Mouse (Mus musculus) ES-CJ7 (cell line): ENCODE results near the gene Elmod3.
A peak's percentile ranks its signal among the peaks of the same experiment; 100 is the strongest.
"Not testable (repeated sequence)": the region's sequence is repeated elsewhere in the genome, so short reads cannot be mapped to it uniquely, and the experiment has no call there.

Source experiments
- DNase-seq: peaks from one replicate; pipeline ENCODE4 v3.0.0; 2011; ENCODE audit warnings: low read depth, low spot score

Gene Elmod3

GRCm38 (mm10) chr6:72534035-72534809, 64.0 kb downstream of the Elmod3 start:
- peak; percentile 86 for DNase-seq

DNA sequence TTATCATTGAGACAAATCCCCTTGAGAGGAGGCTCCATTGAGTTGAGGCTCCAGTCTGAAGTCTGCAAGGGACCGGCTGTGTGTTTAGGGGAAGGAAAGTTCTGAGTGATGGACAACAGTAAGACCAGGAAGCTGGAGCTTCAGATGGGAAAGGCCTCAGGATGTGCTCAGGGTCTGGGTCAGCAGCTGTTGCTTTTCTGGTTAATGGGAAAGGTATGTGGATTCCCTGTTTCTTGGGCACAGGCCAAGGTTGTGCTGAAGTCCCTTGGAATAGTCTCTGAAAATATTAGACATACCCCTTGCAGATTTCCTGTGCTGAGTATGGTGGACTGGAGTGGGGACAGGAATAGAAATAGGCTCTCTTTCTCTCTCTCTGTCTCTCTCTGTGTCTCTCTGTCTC, 64.7 kb downstream of the Elmod3 start:
- DNase-seq = not testable (repeated sequence)

GRCm38 (mm10) chr6:72532580-72532979, 65.6 kb downstream of the Elmod3 start:
- no peak for DNase-seq

DNA sequence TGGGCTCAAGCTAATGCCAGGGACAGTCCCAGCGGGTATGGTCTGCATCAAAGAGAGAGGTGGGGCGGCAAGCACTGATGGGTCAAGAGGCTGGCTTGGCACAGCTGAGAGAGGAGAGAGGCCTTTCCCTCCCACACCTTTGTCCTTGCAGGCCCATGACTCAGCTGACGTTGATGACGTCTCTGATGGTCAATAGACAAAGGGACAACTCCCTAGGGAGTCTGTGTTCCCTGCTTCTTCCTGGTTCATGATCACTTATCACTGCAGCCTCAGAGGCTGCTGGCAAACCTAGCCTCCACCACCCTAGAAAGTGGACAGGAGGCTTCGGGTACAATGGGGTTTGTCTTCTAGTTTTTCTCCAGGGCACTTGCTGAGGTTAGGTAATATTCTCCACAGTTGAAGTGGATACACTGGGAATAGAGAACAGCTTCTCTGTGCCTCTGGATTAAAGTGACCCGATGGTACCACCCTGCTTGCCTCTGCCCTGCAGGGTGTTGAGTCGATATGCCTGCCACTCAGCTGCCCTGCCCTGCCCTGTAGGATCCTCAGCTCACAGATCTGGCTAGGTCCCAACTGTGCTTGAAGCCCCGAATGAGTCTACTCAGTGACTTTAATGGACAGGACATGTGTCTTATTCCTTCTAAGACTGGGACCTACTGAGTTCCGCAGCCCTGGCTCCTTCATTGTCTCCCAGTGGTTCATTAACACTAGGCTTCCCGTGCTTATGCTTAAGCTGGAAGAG, 69.6 kb downstream of the Elmod3 start:
- no peak for DNase-seq

DNA sequence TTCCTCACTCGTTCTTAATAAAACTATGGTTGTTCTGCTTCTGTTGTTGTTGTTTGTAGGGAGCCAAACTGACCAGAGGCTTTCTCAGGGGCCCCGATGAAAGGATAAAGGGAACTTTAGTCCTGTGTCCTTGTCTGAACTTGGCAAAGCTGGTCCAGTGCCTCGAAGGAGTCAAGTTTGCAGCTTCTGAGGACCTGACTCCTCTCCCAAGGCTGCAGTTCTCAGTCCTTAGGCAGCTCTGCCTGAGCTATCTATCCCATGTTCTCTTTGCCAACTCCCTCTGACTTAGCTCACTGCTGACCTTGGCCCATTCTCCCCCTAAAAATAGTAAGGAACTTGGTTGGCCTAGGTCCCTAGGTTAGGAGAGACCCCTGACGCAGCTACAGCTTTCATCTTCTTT, 71.1 kb downstream of the Elmod3 start:
- no peak for DNase-seq

- DNase-seq = no peak
These were observed 74.1 kb downstream of the Elmod3 start for GRCm38 (mm10) chr6:72524160-72524559.

DNA sequence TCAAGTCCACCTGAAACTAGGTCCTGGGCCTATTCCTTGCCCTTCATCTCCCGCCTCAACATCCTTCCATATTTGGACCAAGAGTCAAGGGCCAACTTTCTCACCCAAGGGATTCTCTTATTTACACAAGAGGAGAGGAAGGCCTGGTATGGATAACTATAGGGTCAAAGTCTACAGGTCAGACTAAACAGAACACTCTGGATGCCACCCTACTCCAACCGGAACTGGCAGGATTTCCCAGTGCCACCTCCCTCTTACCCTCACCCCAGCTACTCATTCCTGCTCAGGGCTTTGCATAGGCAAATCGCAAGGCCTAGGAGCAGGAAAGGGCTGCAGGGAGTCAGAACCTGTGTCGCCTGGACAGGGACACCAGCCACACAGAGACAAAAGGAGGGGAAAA, 75.0 kb downstream of the Elmod3 start:
- DNase-seq = no peak

- DNase-seq = no peak
These were observed 75.9 kb downstream of the Elmod3 start for GRCm38 (mm10) chr6:72522288-72522687.

DNA sequence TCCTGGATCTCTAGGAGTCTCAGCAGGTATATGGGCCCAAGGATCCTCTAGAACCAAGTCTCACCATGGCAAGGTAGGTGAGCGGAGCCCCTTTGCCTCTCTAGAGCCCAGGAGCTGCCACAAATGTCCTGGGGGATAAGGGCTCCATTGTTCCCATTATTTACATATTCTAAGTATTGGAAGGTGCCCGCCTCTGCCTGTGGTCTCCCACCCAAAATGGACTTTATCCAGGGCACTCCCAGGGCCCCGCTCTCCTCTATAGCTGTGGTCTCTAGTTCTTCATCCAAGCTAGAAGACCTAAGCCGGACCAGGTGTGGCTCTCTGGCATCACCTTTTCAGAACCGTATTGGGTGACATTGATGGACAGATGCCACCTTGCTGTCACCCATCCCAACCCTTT, 76.6 kb downstream of the Elmod3 start, which contains the start of gene Sh2d6:
Sh2d6 (minus strand) TSS at position 101 of the 400 bp plus-strand sequence.
- no peak for DNase-seq

DNA sequence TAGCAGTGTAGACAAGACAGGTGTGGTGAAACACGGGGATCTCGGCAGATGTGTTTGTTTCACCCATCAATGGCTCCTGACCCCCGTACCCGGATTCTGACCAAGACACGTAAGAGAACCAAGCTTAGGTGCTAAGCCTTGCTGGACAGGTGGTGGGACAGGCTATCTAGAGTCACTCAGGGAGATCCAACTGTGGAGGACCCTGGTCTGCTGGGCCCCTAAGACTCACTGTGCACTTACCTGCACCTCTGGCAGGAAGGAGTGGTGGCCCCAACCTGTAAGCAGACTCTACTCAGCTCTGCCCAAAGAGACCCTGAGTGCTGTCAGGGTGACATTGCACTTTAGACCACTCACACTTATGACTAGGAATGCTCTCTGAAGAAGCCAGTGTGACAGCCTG, 77.3 kb downstream of the Elmod3 start:
- no peak for DNase-seq

DNA sequence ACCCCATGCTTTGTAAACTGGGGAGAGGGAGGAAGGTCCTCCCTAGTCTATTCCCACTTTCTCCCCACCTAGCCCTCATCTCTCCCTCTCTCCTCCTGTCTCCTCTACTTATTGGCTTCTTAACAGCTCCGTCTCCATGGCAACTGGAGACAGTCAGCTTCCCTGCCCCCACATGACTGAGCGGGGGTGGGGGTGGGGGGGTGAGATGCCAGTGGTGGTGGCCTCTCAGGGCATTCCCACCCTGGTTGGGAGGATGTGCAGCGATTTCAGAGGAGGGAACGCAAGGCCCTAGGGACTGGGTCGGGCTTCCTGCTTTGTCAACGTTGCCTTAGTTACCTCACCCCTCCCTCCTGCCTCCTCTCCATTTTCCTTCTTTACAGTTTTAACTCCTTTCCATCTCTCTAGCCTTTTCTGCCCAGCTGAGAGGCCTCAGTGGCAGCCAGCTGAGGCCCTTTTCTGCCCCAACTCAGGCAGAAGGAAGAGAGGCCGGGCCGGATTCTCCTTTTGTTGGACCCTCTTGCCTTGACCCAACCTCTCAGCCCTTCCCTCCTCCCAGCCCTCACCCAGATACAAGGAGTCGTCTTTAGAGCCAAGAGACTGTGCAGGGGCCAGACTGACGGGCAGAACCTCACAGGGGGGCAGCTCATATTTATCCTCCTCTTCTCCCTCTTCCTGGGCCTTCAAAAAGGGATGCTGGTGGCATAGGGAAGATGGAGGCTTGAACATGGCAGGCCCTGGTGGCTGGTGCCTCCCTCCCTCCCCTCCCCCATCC, 78.1 kb downstream of the Elmod3 start:
- DNase-seq = peak; percentile 61

DNA sequence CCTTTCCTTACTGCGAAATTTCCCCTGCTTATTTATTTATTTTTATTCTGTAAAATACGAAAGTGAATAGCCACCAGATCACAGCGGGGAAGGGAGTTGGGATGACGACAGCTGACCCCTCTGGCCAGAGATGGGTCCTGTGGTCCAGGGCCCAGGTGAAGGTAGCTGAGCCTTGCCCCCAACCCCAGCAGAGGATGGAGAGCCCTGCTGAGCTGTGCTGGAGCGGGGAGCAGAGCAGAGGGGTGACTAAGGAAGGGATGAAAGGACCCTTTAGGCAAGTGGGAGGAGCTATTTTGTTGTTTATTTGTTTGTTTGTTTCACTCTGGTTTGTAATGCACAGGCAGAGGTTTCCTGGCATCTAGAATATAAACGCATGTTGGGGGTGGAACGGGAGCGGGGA, 78.9 kb downstream of the Elmod3 start:
- no peak for DNase-seq

DNA sequence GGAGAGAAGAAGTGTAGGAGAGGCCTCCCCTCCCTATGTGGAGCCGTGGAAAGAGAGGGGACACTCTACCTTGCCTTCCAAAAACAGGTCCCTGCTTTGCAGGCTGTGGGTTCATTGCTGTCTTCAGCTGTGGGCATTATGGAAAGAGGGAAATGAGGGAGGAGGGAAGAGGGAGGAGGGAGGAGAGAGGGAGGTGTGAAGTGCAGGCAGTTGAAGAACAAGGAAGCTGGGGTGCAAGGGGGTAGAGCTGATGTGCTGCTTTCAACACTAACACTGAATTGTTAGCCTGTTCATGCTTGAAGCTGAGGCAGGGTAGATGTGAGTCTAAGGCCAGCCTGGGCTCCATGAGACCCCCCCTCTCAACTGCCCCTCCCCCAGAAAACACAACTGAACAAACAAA, 79.4 kb downstream of the Elmod3 start:
- DNase-seq = no peak
